Mouse (Mus musculus): ENCODE data around the gene Cd40. TPM values are rescaled to one million over a fixed set of nuclear protein-coding genes. Genes with fewer than 3 reads are reported as not detected.
A peak's percentile ranks its signal among the peaks of the same experiment; 100 is the strongest.

The Cd40 gene
- total RNA-seq, 4 experiments from 2014 or later: 0.22 to 1.0 (median 0.58) TPM

DNA sequence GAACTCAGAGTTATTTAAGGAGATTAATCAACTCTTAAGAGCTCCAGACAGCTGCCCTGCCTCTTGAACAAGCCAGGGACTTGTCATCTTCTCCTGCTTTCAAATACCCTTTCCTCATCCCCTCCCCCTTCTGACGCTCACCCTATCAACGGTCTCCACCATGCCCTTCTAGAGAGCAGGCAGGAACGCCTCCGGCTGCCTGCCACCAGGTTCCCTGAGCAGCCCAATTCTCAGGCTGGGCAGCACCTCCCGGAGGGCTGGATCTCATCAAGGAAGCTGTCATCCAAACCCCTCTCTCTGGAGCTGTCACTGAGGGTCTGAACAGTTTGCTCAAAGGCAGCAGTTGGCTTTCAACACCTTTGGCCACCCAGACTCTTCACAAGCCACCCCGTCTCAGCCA is 45.3 kb downstream of the Cd40 start:
- DNase-seq (ENCODE audit: low spot score in 2 of 2): no peak

DNA sequence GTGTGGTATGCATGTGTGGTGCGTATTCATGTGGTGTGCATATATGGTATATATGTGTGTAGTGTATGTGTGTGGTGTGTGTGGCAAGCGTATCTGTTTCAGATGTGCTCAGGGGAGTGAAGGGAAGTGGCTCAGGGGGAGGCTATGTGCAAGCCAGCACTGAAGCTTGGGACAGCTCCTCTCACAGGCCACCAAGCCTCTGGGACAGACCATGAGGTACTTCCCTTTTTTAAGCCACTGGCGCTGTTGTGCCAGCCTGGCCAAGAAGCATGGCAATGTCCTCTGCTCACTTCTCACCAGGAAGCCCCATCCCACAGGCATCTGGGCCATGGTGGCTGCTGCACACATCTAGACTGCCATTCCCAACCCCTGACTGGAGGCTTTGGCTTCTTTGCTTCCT is 47.5 kb downstream of the Cd40 start:
- DNase-seq (ENCODE audit: low spot score in 2 of 2): no peak

- peak in 1 of 2 experiments; percentile 26 for DNase-seq (ENCODE audit: low spot score in 2 of 2)
These were observed 50.2 kb downstream of the Cd40 start for GRCm38 (mm10) chr2:165105513-165106079.

DNA sequence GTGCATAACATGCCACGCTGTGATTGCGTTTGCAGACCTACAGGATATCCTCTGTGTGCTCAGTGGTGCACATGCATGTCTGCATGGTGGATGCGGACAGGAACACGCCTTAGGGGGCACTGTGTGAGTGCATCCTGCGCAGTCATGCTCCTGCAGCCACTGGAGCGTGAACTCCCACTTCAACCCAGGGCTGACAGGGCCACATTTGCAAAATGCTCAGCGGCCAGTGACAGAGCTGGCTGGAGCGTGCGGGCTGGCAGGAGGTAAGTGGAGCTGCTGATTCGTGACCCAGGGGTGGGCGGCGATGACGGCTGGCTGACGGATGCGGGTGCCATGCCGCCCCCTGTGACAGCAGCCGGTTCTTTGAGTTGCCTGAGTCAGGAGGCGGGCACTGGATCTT is 51.2 kb downstream of the Cd40 start:
- no peak for DNase-seq (ENCODE audit: low spot score in 2 of 2)

- DNase-seq (ENCODE audit: low spot score in 2 of 2): peak in 1 of 2 experiments; percentile 67
These were observed 56.7 kb downstream of the Cd40 start for GRCm38 (mm10) chr2:165112149-165112548.

DNA sequence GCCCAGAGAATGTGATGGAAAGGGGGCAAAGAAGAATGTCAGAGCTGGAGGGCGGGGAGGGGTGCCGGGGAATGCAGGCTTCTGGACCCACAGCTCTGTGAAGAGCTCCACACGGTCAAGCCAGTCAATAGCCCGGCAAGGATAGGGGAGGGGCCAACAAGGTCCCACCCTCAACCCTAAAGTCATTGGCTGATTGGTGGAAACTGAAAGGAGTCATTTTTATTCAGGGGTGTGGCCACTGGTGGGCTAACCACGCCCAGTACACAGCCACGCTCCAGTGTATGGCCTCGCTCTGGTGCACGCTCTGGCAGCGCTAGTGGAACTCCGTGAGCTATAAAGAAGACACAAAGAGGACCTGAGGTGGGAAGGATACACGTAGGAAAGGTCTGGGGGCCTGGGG is 58.3 kb downstream of the Cd40 start:
- no peak for DNase-seq (ENCODE audit: low spot score in 2 of 2)

DNA sequence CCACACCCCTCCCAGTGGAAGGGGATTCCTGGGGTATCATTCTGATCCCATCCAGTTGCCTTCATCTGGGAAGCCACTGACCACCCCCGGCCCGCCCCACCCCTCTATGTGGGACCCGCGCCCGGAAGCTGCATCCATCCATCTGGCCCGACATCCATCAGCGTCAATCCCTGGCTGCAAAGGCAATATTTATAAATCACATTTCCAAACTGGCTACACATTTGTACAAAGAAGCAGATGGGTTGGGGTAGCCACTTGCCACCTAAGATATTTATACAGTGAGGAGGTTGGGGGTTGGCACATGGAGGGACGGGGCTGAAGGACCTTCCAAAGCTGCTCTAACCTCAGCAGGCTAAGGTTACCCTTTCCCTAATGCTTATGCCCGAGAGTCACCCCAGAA is 65.3 kb downstream of the Cd40 start:
- no peak for DNase-seq (ENCODE audit: low spot score in 2 of 2)

- peak in 1 of 2 experiments; percentile 21 for DNase-seq (ENCODE audit: low spot score in 2 of 2)
These were observed 65.9 kb downstream of the Cd40 start for GRCm38 (mm10) chr2:165121206-165121840.

Other genes with a start within 250 kb of the Cd40 start
- 10 to 100 TPM; 22.2 to 25.1 (median 22.9) TPM for gene Zswim1, start 232.9 kb upstream of the Cd40 start, total RNA-seq (2022)
- gene Spata25, start 227.1 kb upstream of the Cd40 start, total RNA-seq (2022): 1 to 10 TPM in 1 of 4 experiments, under 1 TPM in 1, not detected in 2; 0.54 to 1.3 TPM
- gene Ctsa, start 222.8 kb upstream of the Cd40 start, total RNA-seq (2022): 100 to 1,000 TPM in 3 of 4 experiments, 10 to 100 TPM in 1; 96.9 to 242 (median 147) TPM
- gene Neurl2, start 222.2 kb upstream of the Cd40 start, total RNA-seq (2022): 1 to 10 TPM; 1.6 to 4.9 (median 3.6) TPM
- gene Pltp, start 197.9 kb upstream of the Cd40 start, total RNA-seq (2022): 100 to 1,000 TPM in 2 of 4 experiments, 10 to 100 TPM in 2; 81.0 to 114 (median 96.0) TPM
- gene Pcif1, start 176.3 kb upstream of the Cd40 start, total RNA-seq (2022): 10 to 100 TPM; 40.5 to 62.8 (median 49.0) TPM
- 10 to 100 TPM; 24.8 to 33.0 (median 29.0) TPM for gene Zfp335, start 143.9 kb upstream of the Cd40 start, total RNA-seq (2022)
- 1 to 10 TPM; 1.5 to 2.2 (median 2.0) TPM for gene Mmp9, start 114.8 kb upstream of the Cd40 start, total RNA-seq (2022)
- gene Slc12a5, start 94.8 kb upstream of the Cd40 start, total RNA-seq (2022): 100 to 1,000 TPM; 370 to 437 (median 422) TPM
- 10 to 100 TPM; 46.2 to 63.5 (median 55.9) TPM for gene Ncoa5, start 20.8 kb upstream of the Cd40 start, total RNA-seq (2022)
- gene 1700025C18Rik, start 35.1 kb downstream of the Cd40 start, total RNA-seq (2022): not detected
- 10 to 100 TPM; 17.8 to 19.7 (median 18.2) TPM for gene Cdh22, start 179.2 kb downstream of the Cd40 start, total RNA-seq (2022)
- gene Slc35c2, start 232.2 kb downstream of the Cd40 start, total RNA-seq (2022): 10 to 100 TPM; 79.3 to 98.3 (median 92.3) TPM